Mouse (Mus musculus) adrenal gland, postnatal 25 days (tissue): ENCODE data around the gene Hectd2. TPM values are rescaled to one million over a fixed set of nuclear protein-coding genes. Genes with fewer than 3 reads are reported as not detected.

ENCODE experiments used
- DNase-seq: peaks from one replicate; pipeline ENCODE4 v3.0.0; 2021; ENCODE audit warnings: mixed read lengths
- long read RNA-seq: library from polyadenylated mRNA; stranded (forward); transcript quantifications from one replicate; pipeline ENCODE4 v2.0.0, GENCODE M21; 2021
- total RNA-seq: library from RNA; stranded (reverse); gene quantifications from 2 replicates; pipeline ENCODE4 v1.2.3, GENCODE M21; 2021

Hectd2 gene
- total RNA-seq = 1.6 and 2.1 TPM in 2 replicates
- long read RNA-seq = 0 reads

GRCm38 (mm10) chr19:36554046-36554784 is at the start of gene Hectd2:
Gene Hectd2, plus strand, starts transcription at chr19:36554639.
- peak; percentile 70 for DNase-seq

GRCm38 (mm10) chr19:36504716-36505115 is 49.7 kb upstream of the Hectd2 start:
- no peak for DNase-seq

GRCm38 (mm10) chr19:36511305-36511704 is 43.1 kb upstream of the Hectd2 start:
- no peak for DNase-seq

- DNase-seq = no peak
Observed at GRCm38 (mm10) chr19:36518461-36518860, 36.0 kb upstream of the Hectd2 start.

- DNase-seq = no peak
Observed at GRCm38 (mm10) chr19:36521568-36521967, 32.9 kb upstream of the Hectd2 start.

- no peak for DNase-seq
Observed at GRCm38 (mm10) chr19:36522558-36523195, 31.8 kb upstream of the Hectd2 start.

GRCm38 (mm10) chr19:36525071-36525470 is 29.4 kb upstream of the Hectd2 start:
- no peak for DNase-seq

- peak; percentile 35 for DNase-seq
Observed at GRCm38 (mm10) chr19:36533082-36533481, 21.4 kb upstream of the Hectd2 start.

- peak; percentile 56 for DNase-seq
Observed at GRCm38 (mm10) chr19:36534011-36534765, 20.3 kb upstream of the Hectd2 start.

- peak; percentile 71 for DNase-seq
Observed at GRCm38 (mm10) chr19:36534766-36535140, 19.7 kb upstream of the Hectd2 start.

GRCm38 (mm10) chr19:36535186-36535585 is 19.3 kb upstream of the Hectd2 start:
- DNase-seq = no peak

GRCm38 (mm10) chr19:36535878-36536277 is 18.6 kb upstream of the Hectd2 start:
- no peak for DNase-seq

- no peak for DNase-seq
Observed at GRCm38 (mm10) chr19:36536929-36537328, 17.5 kb upstream of the Hectd2 start.

GRCm38 (mm10) chr19:36538528-36538927 is 15.9 kb upstream of the Hectd2 start:
- DNase-seq = no peak

GRCm38 (mm10) chr19:36539311-36539710 is 15.1 kb upstream of the Hectd2 start:
- no peak for DNase-seq

- peak; percentile 32 for DNase-seq
Observed at GRCm38 (mm10) chr19:36540012-36540606, 14.3 kb upstream of the Hectd2 start.

- no peak for DNase-seq
Observed at GRCm38 (mm10) chr19:36540776-36541175, 13.7 kb upstream of the Hectd2 start.

GRCm38 (mm10) chr19:36553561-36554045 is 836 bp upstream of the Hectd2 start:
- peak; percentile 60 for DNase-seq

- no peak for DNase-seq
Observed at GRCm38 (mm10) chr19:36554785-36555595, 551 bp downstream of the Hectd2 start.

GRCm38 (mm10) chr19:36559331-36559730 is 4.9 kb downstream of the Hectd2 start:
- DNase-seq = no peak

GRCm38 (mm10) chr19:36560160-36560559 is 5.7 kb downstream of the Hectd2 start:
- peak; percentile 4 for DNase-seq

- no peak for DNase-seq
Observed at GRCm38 (mm10) chr19:36561171-36561570, 6.7 kb downstream of the Hectd2 start.
